ENCODE assay signal across 13 mouse cellular contexts in genomic region chr4:154471447-154472101, GRCm38 (mm10).
A peak's percentile ranks its signal among the peaks of the same experiment; 100 is the strongest.
DNase-seq lines count a peak whose midpoint lies in the region; ATAC-seq lines count a peak whose summit lies in the region.
"Had no signal": no experiment of that assay in that cellular context is flagged by ENCODE, and none has a peak within 500 bp of the region (broad histone marks: within the 10 kb centered on the region; RNA-seq: fewer than 3 reads in every experiment).

No protein-coding gene starts in this region.

- DNase-seq in kidney, adult 9 months: no peak
- peak; percentile 63 for DNase-seq in limb, embryonic 10.5 days (ENCODE audit: low spot score)
- peak; percentile 72 for DNase-seq in retina, embryonic 14.5 days (ENCODE audit: low spot score)
- no peak for DNase-seq in ovary, postnatal 10 days (ENCODE audit: low spot score)
- DNase-seq: cerebellum, postnatal 25 days; gastrocnemius, postnatal 14 days; kidney, adult 18-20 months had no signal

- H3K36me3 ChIP-seq in kidney, embryonic 14.5 days (ENCODE audit: control insufficient read depth, insufficient read depth, low read length): no peaks in the 10 kb centered on the region
- no peaks in the 10 kb centered on the region for H3K36me3 ChIP-seq in forebrain, embryonic 12.5 days (replicated peaks)
- H3K36me3 ChIP-seq in limb, embryonic 10.5 days: peaks cover 21% of the 10 kb centered on the region
- H3K36me3 ChIP-seq: neural tube, embryonic 13.5 days had no signal

- H3K9me3 ChIP-seq in kidney, embryonic 14.5 days (ENCODE audit: control insufficient read depth, low read length): no peaks in the 10 kb centered on the region
- H3K9me3 ChIP-seq in forebrain, embryonic 12.5 days: no peaks in the 10 kb centered on the region
- H3K9me3 ChIP-seq in limb, embryonic 10.5 days (replicated peaks): no peaks in the 10 kb centered on the region
- H3K9me3 ChIP-seq: neural tube, embryonic 13.5 days had no signal

- H3K4me1 ChIP-seq in kidney, embryonic 14.5 days (ENCODE audit: control insufficient read depth, insufficient read depth, low read length): peaks cover 29% of the 10 kb centered on the region
- H3K4me1 ChIP-seq in forebrain, embryonic 12.5 days: peaks cover 42% of the 10 kb centered on the region
- peaks cover 77% of the 10 kb centered on the region for H3K4me1 ChIP-seq in limb, embryonic 10.5 days

- H3K27me3 ChIP-seq in kidney, embryonic 14.5 days (ENCODE audit: control insufficient read depth, insufficient read depth, low read length): peaks cover 50% of the 10 kb centered on the region
- H3K27me3 ChIP-seq in forebrain, embryonic 12.5 days: peaks cover 85% of the 10 kb centered on the region
- H3K27me3 ChIP-seq in limb, embryonic 10.5 days (ENCODE audit: low read depth, poor library complexity, severe bottlenecking): peaks cover 50% of the 10 kb centered on the region

- no peak overlapping the region for H3K4me2 ChIP-seq in kidney, embryonic 14.5 days (replicated peaks; ENCODE audit: low read depth, low read length)
- peak overlapping the region; percentile 17 for H3K4me2 ChIP-seq in forebrain, embryonic 12.5 days
- H3K4me2 ChIP-seq: neural tube, embryonic 13.5 days had no signal

- H3K27ac ChIP-seq in kidney, embryonic 14.5 days (ENCODE audit: low read depth, low read length): no peak overlapping the region
- no peak overlapping the region for H3K27ac ChIP-seq in forebrain, embryonic 12.5 days
- peak overlapping the region; percentile 77 for H3K27ac ChIP-seq in limb, embryonic 10.5 days
- H3K27ac ChIP-seq: liver, embryonic 14.5 days; neural tube, embryonic 13.5 days had no signal

- H3K4me3 ChIP-seq in kidney, embryonic 14.5 days (ENCODE audit: low read length): no peak overlapping the region
- H3K4me3 ChIP-seq in forebrain, embryonic 12.5 days (replicated peaks): no peak overlapping the region
- peak overlapping the region; percentile 24 for H3K4me3 ChIP-seq in limb, embryonic 10.5 days
- H3K4me3 ChIP-seq: neural tube, embryonic 13.5 days had no signal

- 0 out of 2 replicates have a peak, but pooled peaks have one; percentile 10 for ATAC-seq in kidney, embryonic 14.5 days (ENCODE audit: low FRiP score, low TSS enrichment)
- ATAC-seq in forebrain, embryonic 12.5 days (ENCODE audit: low FRiP score): peak; percentile 47; the same call in 1 of the 2 replicates
- ATAC-seq in erythroblast, adult 5-6 weeks (replicated peaks; ENCODE audit: low FRiP score, poor library complexity, severe bottlenecking): no peak
- ATAC-seq in megakaryocyte progenitor cell, adult 5-6 weeks (replicated peaks; ENCODE audit: poor library complexity): no peak

- no peak overlapping the region for H3K9ac ChIP-seq in kidney, embryonic 14.5 days (ENCODE audit: low read depth, low read length)
- no peak overlapping the region for H3K9ac ChIP-seq in forebrain, embryonic 12.5 days
- H3K9ac ChIP-seq: liver, embryonic 14.5 days; neural tube, embryonic 13.5 days had no signal

- WGBS in kidney, embryonic 14.5 days: 5% methylated on average over 17 of the region's 17 CpGs
- 5% methylated on average over 17 of the region's 17 CpGs for WGBS in forebrain, embryonic 12.5 days
- 9% methylated on average over 17 of the region's 17 CpGs for WGBS in limb, embryonic 10.5 days

Comparison
In these comparisons a context has a peak if more than half of its experiments do, and no peak if none do; other contexts are left out.
1. ATAC-seq: peak in kidney, embryonic 14.5 days (single experiment) and forebrain, embryonic 12.5 days (single experiment); none in erythroblast, adult 5-6 weeks (single experiment) and megakaryocyte progenitor cell, adult 5-6 weeks (single experiment).
2. DNase-seq: peak in limb, embryonic 10.5 days (single experiment) and retina, embryonic 14.5 days (single experiment); none in kidney, adult 9 months (single experiment) and ovary, postnatal 10 days (single experiment).